Mouse (Mus musculus) regulatory T cell (primary cell): ENCODE data around the gene Btf3l4.

Experiments used
- in situ Hi-C: fragments of 300-600 bp; cut with MboI, MseI; formaldehyde crosslinking; loops from one replicate; pipeline ENCODE4 v1.15.1; 2025; ENCODE audit warnings: high pct_unique_total_duplicates

Btf3l4 gene

DNA sequence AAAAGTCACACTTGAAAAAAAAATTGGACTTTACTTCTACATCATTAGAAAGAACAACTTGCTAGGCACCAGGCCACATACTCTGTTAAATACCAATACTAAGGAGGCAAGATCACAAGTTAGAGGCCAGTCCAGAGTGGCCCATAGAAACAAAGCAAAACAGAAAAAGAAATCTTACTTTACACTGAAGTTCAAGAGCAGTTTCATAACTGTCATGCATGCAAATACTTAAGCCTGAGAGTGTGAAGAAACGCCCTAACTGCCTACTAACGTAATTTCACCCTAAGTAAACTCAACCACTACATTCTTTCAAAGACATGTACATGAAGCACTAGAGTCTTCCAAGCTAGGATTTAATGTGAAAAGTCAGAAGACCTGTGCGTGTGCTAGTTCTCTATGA, 7.7 kb downstream of the Btf3l4 start:
- in situ Hi-C loops, result no loop called here

DNA sequence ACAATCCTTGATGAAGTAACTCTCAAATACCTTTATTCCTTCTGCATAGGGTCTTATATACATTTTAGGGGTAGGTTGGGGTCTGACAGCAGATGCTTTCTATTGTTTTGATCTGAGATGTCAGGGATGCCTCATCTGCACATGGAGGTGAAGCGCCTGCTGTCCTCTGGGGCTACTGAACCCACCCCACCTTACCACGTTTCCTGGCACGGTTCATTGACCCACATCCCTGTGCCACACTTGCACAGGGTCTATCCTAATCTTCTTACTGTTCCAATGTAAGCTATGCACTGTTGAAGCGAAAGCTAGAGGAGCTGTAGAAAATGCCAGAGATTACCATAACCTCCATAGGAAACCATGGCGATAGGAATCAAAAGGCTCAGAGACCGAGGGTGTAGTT, 21.9 kb downstream of the Btf3l4 start:
- in situ Hi-C loops, result no loop called here

GRCm38 (mm10) chr4:108811142-108811541, 22.3 kb downstream of the Btf3l4 start:
- in situ Hi-C loops, result no loop called here

DNA sequence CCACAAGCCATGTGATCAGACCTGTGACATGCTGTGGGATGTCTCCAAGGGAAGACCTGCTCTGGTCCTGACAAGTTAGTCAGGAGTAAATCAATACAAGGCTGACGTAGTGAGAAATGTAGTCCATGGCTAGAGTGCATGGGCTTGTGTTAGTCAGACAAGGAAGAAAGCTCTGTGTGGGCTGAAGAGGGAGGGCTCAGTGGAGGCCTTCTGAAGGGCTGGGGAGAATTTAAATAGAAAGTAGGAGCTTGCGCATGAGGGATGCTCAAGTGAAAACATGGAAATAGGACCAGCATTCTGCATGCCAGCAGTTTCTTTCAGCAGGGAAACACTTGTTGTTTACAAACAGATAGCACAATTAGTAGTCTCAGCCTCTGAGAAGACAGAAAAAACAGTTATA, 29.9 kb downstream of the Btf3l4 start:
- in situ Hi-C loops, result no loop called here

DNA sequence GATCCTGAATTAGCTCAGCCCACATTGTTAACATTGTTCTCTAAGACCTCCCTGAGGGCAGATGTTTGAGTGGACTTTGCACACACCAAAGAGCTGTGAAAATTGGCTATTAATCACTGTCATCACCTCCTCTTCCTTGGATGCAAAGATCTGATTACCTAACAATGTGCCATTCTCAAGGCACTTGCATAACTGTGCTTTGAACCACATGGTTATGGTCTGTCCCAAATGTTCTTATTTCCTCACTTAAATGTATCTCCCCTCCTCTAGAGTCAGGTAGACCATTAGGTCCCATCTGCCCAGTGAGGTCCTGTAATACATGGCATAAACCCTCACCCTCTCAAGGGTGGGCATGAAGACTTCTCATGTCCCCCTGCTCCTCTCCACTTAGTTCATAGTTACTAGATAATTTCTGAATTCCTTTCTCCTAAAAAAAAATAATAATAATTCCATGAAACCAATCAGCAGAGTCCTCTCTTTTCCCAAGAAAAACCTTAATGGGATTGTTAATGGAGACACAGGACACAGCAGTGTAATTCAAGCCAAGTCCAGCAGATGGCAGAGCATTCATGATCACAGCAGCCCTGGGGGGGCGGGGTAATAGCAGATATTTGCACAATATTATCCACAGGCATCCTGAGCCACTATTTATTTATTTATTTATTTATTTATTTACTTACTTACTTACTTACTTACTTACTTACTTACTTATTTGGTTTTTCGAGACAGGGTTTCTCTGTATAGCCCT, 35.2 kb downstream of the Btf3l4 start:
- in situ Hi-C loops, result loop anchor here (10.0 kb wide), 1 partner anchor 177 kb away; no protein-coding TSS in a partner anchor

- in situ Hi-C loops, result loop anchor here (10.0 kb wide), 1 partner anchor 178 kb away; no protein-coding TSS in a partner anchor
Measured at GRCm38 (mm10) chr4:108796701-108797100, 36.7 kb downstream of the Btf3l4 start.

DNA sequence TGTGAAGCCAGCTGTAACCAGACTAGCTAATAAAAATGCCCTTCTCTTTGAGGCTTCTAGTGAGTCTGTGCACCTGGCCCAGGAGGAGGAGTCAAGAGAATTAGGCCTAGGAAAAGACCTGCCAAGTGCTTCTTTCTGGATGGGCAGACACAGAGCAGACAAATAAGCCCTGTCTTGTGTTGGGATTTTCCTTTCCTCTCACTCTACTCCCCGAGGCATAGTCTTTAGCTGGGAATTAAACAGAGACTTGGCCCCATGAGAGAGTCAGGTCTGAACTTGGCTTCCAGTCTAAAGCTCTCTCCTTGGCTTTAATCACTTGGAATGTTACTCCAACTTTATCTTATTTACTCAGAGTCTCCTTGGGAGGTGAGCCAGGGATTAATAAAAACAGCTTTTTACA, 39.5 kb downstream of the Btf3l4 start:
- in situ Hi-C loops, result loop anchor here (5.0 to 10.0 kb wide), 2 partner anchors 112 to 181 kb away; no protein-coding TSS in a partner anchor

DNA sequence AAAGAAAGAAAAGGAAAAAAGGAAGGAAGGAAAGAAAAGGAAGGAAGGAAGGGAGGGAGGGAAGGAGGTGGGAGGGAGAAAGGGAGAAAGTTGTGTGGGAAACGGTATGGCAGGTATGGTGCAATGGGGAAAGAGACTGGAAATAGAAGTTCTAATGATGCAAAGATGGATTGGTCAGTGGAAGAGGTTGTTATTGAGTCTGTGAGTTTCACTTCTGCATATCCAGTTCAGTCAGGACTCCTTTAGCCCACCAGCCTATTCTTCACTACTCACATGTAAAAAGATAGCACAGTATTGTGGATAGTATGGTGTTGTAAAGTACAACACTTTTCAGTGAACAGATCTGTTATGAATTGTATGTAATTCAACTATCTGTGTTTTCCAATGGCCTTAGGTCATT, 42.9 kb downstream of the Btf3l4 start:
- in situ Hi-C loops, result loop anchor here (5.0 to 10.0 kb wide), 2 partner anchors 108 to 184 kb away; no protein-coding TSS in a partner anchor

GRCm38 (mm10) chr4:108789258-108789936, 44.0 kb downstream of the Btf3l4 start:
- in situ Hi-C loops, result no loop called here

GRCm38 (mm10) chr4:108782421-108783085, 50.9 kb downstream of the Btf3l4 start:
- in situ Hi-C loops, result no loop called here

DNA sequence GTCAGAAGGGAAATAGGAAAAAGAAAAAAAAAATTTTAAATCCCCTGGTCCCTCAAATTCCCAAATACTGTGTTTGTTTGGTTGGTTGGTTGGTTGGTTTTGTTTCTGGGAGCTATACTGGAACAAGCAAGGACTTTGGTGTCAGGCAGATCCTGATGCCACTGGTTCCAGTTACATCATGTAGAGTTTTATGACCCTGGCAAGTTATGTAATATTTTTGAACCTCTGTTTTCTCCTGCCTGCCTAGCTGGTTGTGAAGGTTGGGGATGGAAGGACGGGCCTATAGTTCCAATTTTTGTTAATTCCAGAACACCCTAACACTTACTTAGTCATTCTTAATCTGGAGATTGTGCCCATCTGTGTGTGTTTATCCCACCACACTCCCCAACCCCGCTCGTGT, 51.8 kb downstream of the Btf3l4 start:
- in situ Hi-C loops, result no loop called here

DNA sequence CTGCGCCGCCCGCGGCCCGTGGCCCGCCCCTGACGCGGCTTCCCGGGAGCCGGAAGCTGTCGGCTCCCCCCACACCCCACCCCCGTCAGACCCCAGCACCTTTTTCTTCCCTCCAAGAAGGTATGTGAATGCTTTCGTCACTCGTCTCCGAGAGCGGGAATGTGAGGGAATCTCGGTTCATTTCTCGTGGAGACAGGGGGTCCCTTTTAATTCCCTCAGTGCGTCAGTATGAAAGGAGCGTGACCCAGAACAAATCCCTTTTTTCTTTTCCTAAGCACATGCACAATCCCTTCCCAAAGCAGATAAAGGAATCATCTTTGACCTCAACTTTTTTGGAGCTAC, 52.6 kb downstream of the Btf3l4 start:
- in situ Hi-C loops, result no loop called here

- in situ Hi-C loops, result no loop called here
Measured at GRCm38 (mm10) chr4:108780057-108780863, 53.2 kb downstream of the Btf3l4 start, which contains the start of gene Zfyve9. Gene Zfyve9, minus strand, starts transcription at chr4:108780798.

DNA sequence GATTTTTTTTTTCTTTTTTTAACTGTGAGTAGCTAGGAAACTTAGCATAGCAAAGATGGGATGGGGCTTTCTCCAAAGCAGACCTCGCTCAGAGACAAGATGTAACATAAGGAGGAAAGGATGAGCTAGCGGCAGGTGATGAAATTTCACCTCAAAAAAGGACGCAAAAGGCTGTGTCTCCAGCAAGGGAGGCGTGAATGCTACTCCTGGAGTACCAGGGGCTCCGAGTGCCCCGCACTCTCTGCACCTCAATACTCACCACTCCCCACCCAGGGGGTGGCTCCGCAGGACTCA, 53.7 kb downstream of the Btf3l4 start:
- in situ Hi-C loops, result no loop called here

GRCm38 (mm10) chr4:108768527-108768926, 64.9 kb downstream of the Btf3l4 start:
- in situ Hi-C loops, result no loop called here
